Mouse (Mus musculus) CH12.LX (cell line): ENCODE data around the gene Gsto2. TPM values are rescaled to one million over a fixed set of nuclear protein-coding genes. Genes with fewer than 3 reads are reported as not detected.

ENCODE experiments used
- DNase-seq: peaks from one replicate; pipeline ENCODE4 v3.0.0-alpha.2; 2013; ENCODE audit errors: extremely low read depth
- H3K27ac ChIP-seq: 2 replicates; pipeline ENCODE4 v1.5.1; 2012; ENCODE audit warnings: low read depth, mild to moderate bottlenecking, control low read depth, moderate library complexity; ENCODE audit not compliant: insufficient read depth
- H3K27me3 ChIP-seq: replicated peaks from 2 replicates; pipeline ENCODE3; 2012; ENCODE audit warnings: inconsistent platforms
- H3K36me3 ChIP-seq, 2 experiments: replicated peaks in 1 of 2; 2 replicates each; pipeline versions ENCODE3 to v1.6.1; 2012; ENCODE audit warnings: inconsistent platforms in 1 of 2, low read length in 1 of 2, mild to moderate bottlenecking in 1 of 2, mixed read lengths in 1 of 2, moderate library complexity in 1 of 2; ENCODE audit not compliant: control insufficient read depth in 1 of 2, insufficient read depth in 1 of 2
- H3K4me1 ChIP-seq, 2 experiments: 2 replicates each; pipeline ENCODE4 v1.6.1; 2012; ENCODE audit warnings: inconsistent platforms in 1 of 2, moderate library complexity in 1 of 2; ENCODE audit not compliant: insufficient read depth in 2 of 2, control insufficient read depth in 1 of 2
- H3K4me2 ChIP-seq: 2 replicates; pipeline ENCODE4 v1.6.1; 2012; ENCODE audit warnings: low read depth, mild to moderate bottlenecking, control low read depth; ENCODE audit not compliant: poor library complexity, insufficient read depth, severe bottlenecking
- H3K4me3 ChIP-seq, 3 experiments: fragments of 150-350 bp in 1 of 3; sonication (generic) in 1 of 3; replicated peaks in 1 of 3; 2 replicates each; pipeline versions ENCODE3 to v1.5.1; 2011 to 2012; ENCODE audit warnings: low read depth in 2 of 3, low read length in 2 of 3, mild to moderate bottlenecking in 2 of 3, moderate library complexity in 2 of 3, control low read depth in 1 of 3, improper control_type of control experiment in 1 of 3, inconsistent platforms in 1 of 3, mixed read lengths in 1 of 3; ENCODE audit not compliant: poor library complexity in 1 of 3
- H3K79me2 ChIP-seq: replicated peaks from 2 replicates; pipeline ENCODE4 v1.6.1; 2012; ENCODE audit warnings: mild to moderate bottlenecking, moderate library complexity; ENCODE audit not compliant: control insufficient read depth, poor library complexity, insufficient read depth, severe bottlenecking; ENCODE audit errors: extremely low read depth
- H3K9ac ChIP-seq: 2 replicates; pipeline ENCODE4 v1.6.1; 2012; ENCODE audit warnings: low read depth, mild to moderate bottlenecking, control low read depth, moderate library complexity; ENCODE audit not compliant: insufficient read depth
- H3K9me3 ChIP-seq: replicated peaks from 2 replicates; pipeline ENCODE3; 2012; ENCODE audit warnings: low read length, inconsistent platforms, mixed read lengths
- ELF1 ChIP-seq: IDR thresholded peaks from 2 replicates; pipeline ENCODE4 v1.6.1; 2014; ENCODE audit warnings: low read depth, mild to moderate bottlenecking, inconsistent platforms, low read length, improper control_type of control experiment
- EP300 ChIP-seq: IDR thresholded peaks from 2 replicates; pipeline ENCODE4 v1.6.1; 2011; ENCODE audit warnings: low read length, improper control_type of control experiment
- GABPA ChIP-seq: IDR thresholded peaks from 2 replicates; pipeline ENCODE4 v1.6.1; 2012; ENCODE audit warnings: low read depth, low read length, improper control_type of control experiment, inconsistent platforms; ENCODE audit not compliant: insufficient replicate concordance
- HCFC1 ChIP-seq: IDR thresholded peaks from 2 replicates; pipeline ENCODE4 v1.6.1; 2012; ENCODE audit warnings: low read depth, mild to moderate bottlenecking, inconsistent platforms, low read length, improper control_type of control experiment
- IRF4 ChIP-seq: IDR thresholded peaks from 2 replicates; pipeline ENCODE4 v1.6.1; 2014; ENCODE audit warnings: low read depth, mild to moderate bottlenecking, inconsistent platforms, low read length, improper control_type of control experiment
- JUN ChIP-seq: IDR thresholded peaks from 2 replicates; pipeline ENCODE4 v1.6.1; 2011; ENCODE audit warnings: low read depth, mild to moderate bottlenecking, low read length, improper control_type of control experiment, moderate library complexity; ENCODE audit not compliant: insufficient read depth
- JUND ChIP-seq: conservative IDR thresholded peaks from 2 replicates; pipeline ENCODE4 v1.6.1; 2011; ENCODE audit warnings: low read depth, low read length, improper control_type of control experiment
- KAT2A ChIP-seq: IDR thresholded peaks from 2 replicates; pipeline ENCODE4 v1.6.1; 2012; ENCODE audit warnings: low read length, improper control_type of control experiment, inconsistent platforms; ENCODE audit not compliant: insufficient replicate concordance
- MAX ChIP-seq: IDR thresholded peaks from 2 replicates; pipeline ENCODE4 v1.6.1; 2011; ENCODE audit warnings: low read length, improper control_type of control experiment
- MEF2A ChIP-seq: IDR thresholded peaks from 2 replicates; pipeline ENCODE4 v1.6.1; 2014; ENCODE audit warnings: low read depth, mild to moderate bottlenecking, inconsistent platforms, low read length, improper control_type of control experiment, borderline replicate concordance
- MXI1 ChIP-seq: IDR thresholded peaks from 2 replicates; pipeline ENCODE4 v1.6.1; 2011; ENCODE audit warnings: mild to moderate bottlenecking, low read depth, low read length, improper control_type of control experiment
- MYC ChIP-seq: IDR thresholded peaks from 2 replicates; pipeline ENCODE4 v1.6.1; 2011; ENCODE audit warnings: low read depth, mild to moderate bottlenecking, improper control_type of control experiment, low read length
- NELFE ChIP-seq: IDR thresholded peaks from 2 replicates; pipeline ENCODE4 v1.6.1; 2011; ENCODE audit warnings: low read depth, low read length, improper control_type of control experiment
- NRF1 ChIP-seq: IDR thresholded peaks from 2 replicates; pipeline ENCODE4 v1.6.1; 2014; ENCODE audit warnings: low read depth, mild to moderate bottlenecking, inconsistent platforms, low read length, improper control_type of control experiment, moderate library complexity
- POLR2A ChIP-seq: IDR thresholded peaks from 2 replicates; pipeline ENCODE4 v1.6.1; 2011; ENCODE audit warnings: low read depth, mild to moderate bottlenecking, improper control_type of control experiment, low read length
- POLR2AphosphoS2 ChIP-seq: IDR thresholded peaks from 2 replicates; pipeline ENCODE4 v1.6.1; 2011; ENCODE audit warnings: low read depth, low read length, improper control_type of control experiment
- RCOR1 ChIP-seq: conservative IDR thresholded peaks from 2 replicates; pipeline ENCODE4 v1.6.1; 2012; ENCODE audit warnings: low read depth, mild to moderate bottlenecking, inconsistent platforms, low read length, improper control_type of control experiment
- SIN3A ChIP-seq: IDR thresholded peaks from 2 replicates; pipeline ENCODE4 v1.6.1; 2012; ENCODE audit warnings: low read length, improper control_type of control experiment, inconsistent platforms
- SMC3 ChIP-seq: IDR thresholded peaks from 2 replicates; pipeline ENCODE4 v1.6.1; 2011; ENCODE audit warnings: low read depth, low read length, improper control_type of control experiment
- USF1 ChIP-seq: IDR thresholded peaks from 2 replicates; pipeline ENCODE4 v1.6.1; 2014; ENCODE audit warnings: low read depth, mild to moderate bottlenecking, inconsistent platforms, low read length, improper control_type of control experiment
- ZC3H11A ChIP-seq: IDR thresholded peaks from 2 replicates; pipeline ENCODE4 v1.6.1; 2012; ENCODE audit warnings: low read depth, mild to moderate bottlenecking, inconsistent platforms, low read length, improper control_type of control experiment
- ZMIZ1 ChIP-seq: IDR thresholded peaks from 2 replicates; pipeline ENCODE4 v1.6.1; 2012; ENCODE audit warnings: low read depth, mild to moderate bottlenecking, inconsistent platforms, low read length, improper control_type of control experiment
- ZNF384 ChIP-seq: IDR thresholded peaks from 2 replicates; pipeline ENCODE4 v1.6.1; 2012; ENCODE audit warnings: low read depth, low read length, improper control_type of control experiment, inconsistent platforms
- dilution Hi-C: fragments of 300-500 bp; cut with MboI; formaldehyde crosslinking; loops from 2 replicates; pipeline ENCODE4 v1.14.3; 2020; ENCODE audit warnings: low sequenced_read_pairs; ENCODE audit not compliant: extremely low pct_unique_long_range_greater_than_20kb, extremely low pct_ligation_motif_present
- in situ Hi-C: fragments of 300-500 bp; cut with MboI; formaldehyde crosslinking; loops from 3 replicates; pipeline ENCODE4 v1.14.3; 2019; ENCODE audit warnings: low sequenced_read_pairs, low pct_ligation_motif_present, low pct_unique_long_range_greater_than_20kb, mixed read lengths
- polyA plus RNA-seq: library from polyadenylated mRNA; unstranded; fragments of >175 nt; gene quantifications from 2 replicates; pipeline ENCODE4 v1.2.1, GENCODE M21; 2012; ENCODE audit warnings: low read depth; ENCODE audit not compliant: insufficient read length
- total RNA-seq, 2 experiments: library from RNA; depleted of rRNA; stranded (reverse); fragments of 300-350 nt in 1 of 2; fragments of >200 nt in 1 of 2; gene quantifications; 2 replicates each; pipeline ENCODE4 v1.2.3; 2012 to 2014

The Gsto2 gene
- total and polyA plus RNA-seq, 3 experiments: 0.49 to 1.4 (median 1.3) TPM

DNA sequence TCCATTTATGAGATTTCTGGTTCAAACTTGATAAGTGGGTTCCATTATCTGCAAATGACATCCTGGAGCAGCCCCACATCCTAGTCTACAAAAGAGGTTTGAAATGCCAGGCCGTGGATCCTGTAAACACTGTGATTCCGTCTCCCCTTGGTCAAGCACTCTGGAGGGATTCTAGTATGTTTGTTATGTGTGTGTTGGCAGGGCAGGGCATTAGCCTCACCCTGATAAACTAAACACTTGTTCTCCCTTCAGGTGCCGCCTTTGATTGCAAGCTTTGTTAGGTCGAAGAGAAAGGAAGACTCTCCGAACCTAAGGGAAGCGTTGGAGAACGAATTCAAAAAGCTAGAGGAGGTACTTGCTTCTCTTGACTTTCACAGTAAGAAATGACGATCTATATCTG, 6.2 kb upstream of the Gsto2 start:
- Histone ChIP-seq H3K9ac (no peak overlapping the region), H3K27ac (no peak overlapping the region), H3K9me3 (no peaks in the 10 kb centered on the region), H3K79me2 (no peaks in the 10 kb centered on the region), H3K4me1 (peaks cover 21 to 52% of the 10 kb centered on the region in 2 experiments), H3K4me2 (no peak overlapping the region), H3K4me3 (no peak overlapping the region), H3K27me3 (no peaks in the 10 kb centered on the region), H3K36me3 (peaks cover 30 to 62% of the 10 kb centered on the region in 2 experiments)
- dilution Hi-C loops (no loop called here), in situ Hi-C loops (loop anchor here (25.0 kb wide), 1 partner anchor 497 kb away; no protein-coding TSS in a partner anchor)
- DNase-seq: no peak
- TF ChIP-seq EP300: no peak
- TF ChIP-seq JUND: no peak
- TF ChIP-seq MAX: no peak
- no peak for TF ChIP-seq NELFE
- no peak for TF ChIP-seq ZC3H11A
- no peak for TF ChIP-seq MEF2A
- no peak for TF ChIP-seq SMC3
- no peak for TF ChIP-seq NRF1
- no peak for TF ChIP-seq POLR2A
- TF ChIP-seq USF1: no peak
- no peak for TF ChIP-seq SIN3A
- TF ChIP-seq HCFC1: no peak

DNA sequence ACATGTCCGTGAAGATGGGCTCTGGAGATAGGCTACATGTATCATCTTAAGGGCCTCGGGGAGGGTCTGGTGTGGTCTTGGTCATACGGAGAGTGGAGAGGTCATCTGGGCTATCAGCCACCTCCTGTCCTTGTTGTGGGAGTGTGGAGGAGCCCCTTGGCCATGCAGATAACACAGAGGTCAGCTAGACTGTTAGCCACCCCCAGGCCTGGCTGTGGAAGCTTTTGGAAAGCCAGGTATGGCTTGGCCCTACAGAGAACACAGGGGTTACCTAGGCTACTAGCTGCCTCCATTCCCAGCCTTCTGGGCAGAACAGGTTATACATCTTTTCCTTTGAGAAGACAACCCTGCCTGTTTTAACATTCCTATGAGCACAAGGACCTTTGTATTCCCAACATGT, 2.8 kb upstream of the Gsto2 start:
- Histone ChIP-seq H3K4me3 (no peak overlapping the region), H3K4me1 (peaks cover 20 to 46% of the 10 kb centered on the region in 2 experiments), H3K9ac (no peak overlapping the region), H3K79me2 (no peaks in the 10 kb centered on the region), H3K4me2 (no peak overlapping the region), H3K36me3 (peaks cover 33 to 55% of the 10 kb centered on the region in 2 experiments), H3K9me3 (no peaks in the 10 kb centered on the region), H3K27me3 (peaks cover 1% of the 10 kb centered on the region), H3K27ac (no peak overlapping the region)
- dilution Hi-C loops: no loop called here
- in situ Hi-C loops: loop anchor here (25.0 kb wide), 1 partner anchor 500 kb away; no protein-coding TSS in a partner anchor
- DNase-seq: no peak
- no peak for TF ChIP-seq IRF4
- TF ChIP-seq SIN3A: no peak
- no peak for TF ChIP-seq MXI1
- no peak for TF ChIP-seq ZNF384
- no peak for TF ChIP-seq MYC
- no peak for TF ChIP-seq RCOR1
- TF ChIP-seq NRF1: no peak
- no peak for TF ChIP-seq GABPA
- TF ChIP-seq USF1: no peak
- no peak for TF ChIP-seq MAX
- TF ChIP-seq JUND: no peak
- no peak for TF ChIP-seq JUN
- no peak for TF ChIP-seq POLR2AphosphoS2
- no peak for TF ChIP-seq ELF1
- TF ChIP-seq ZMIZ1: no peak
- TF ChIP-seq KAT2A: no peak
